Mouse (Mus musculus) kidney, embryonic 16.5 days (tissue): ENCODE measurements around the gene Xpo5. TPM values are rescaled to one million over a fixed set of nuclear protein-coding genes. Genes with fewer than 3 reads are reported as not detected.

Experiments
- ATAC-seq: fragments of 200-750 bp; cut with Nextera tagmentation; 2 replicates; pipeline ENCODE4 v1.8.0; 2017; ENCODE audit warnings: moderate TSS enrichment; ENCODE audit not compliant: low FRiP score, low TSS enrichment
- H3K27ac ChIP-seq: fragments of 300-500 bp; sonication (generic); 2 replicates; pipeline ENCODE4 v1.5.1; 2014; ENCODE audit warnings: low read length
- H3K27me3 ChIP-seq: fragments of 300-500 bp; sonication (generic); 2 replicates; pipeline ENCODE4 v1.6.1; 2014; ENCODE audit warnings: low read length, control low read depth, mixed read lengths; ENCODE audit not compliant: insufficient read depth
- H3K36me3 ChIP-seq: fragments of 300-500 bp; sonication (generic); 2 replicates; pipeline ENCODE4 v1.6.1; 2014; ENCODE audit warnings: low read length, control low read depth, mixed read lengths; ENCODE audit not compliant: insufficient read depth
- H3K4me1 ChIP-seq: fragments of 300-500 bp; sonication (generic); 2 replicates; pipeline ENCODE4 v1.6.1; 2014; ENCODE audit warnings: low read length, control low read depth, mixed read lengths; ENCODE audit not compliant: insufficient read depth
- H3K4me2 ChIP-seq: fragments of 300-500 bp; sonication (generic); replicated peaks from 2 replicates; pipeline ENCODE4 v1.6.1; 2014; ENCODE audit warnings: low read depth, low read length
- H3K4me3 ChIP-seq: fragments of 300-500 bp; sonication (generic); 2 replicates; pipeline ENCODE4 v1.5.1; 2014; ENCODE audit warnings: mild to moderate bottlenecking, low read length
- H3K9ac ChIP-seq: fragments of 300-500 bp; sonication (generic); replicated peaks from 2 replicates; pipeline ENCODE4 v1.6.1; 2014; ENCODE audit warnings: low read length
- H3K9me3 ChIP-seq: fragments of 300-500 bp; sonication (generic); 2 replicates; pipeline ENCODE4 v1.6.1; 2016; ENCODE audit warnings: low read length, control low read depth
- WGBS: fragments of 180-500 bp; shearing (Covaris S2); extraction: QIAGEN DNeasy Blood & Tissue Kit; methylation state at CpG from one replicate; pipeline ENCODE4 v1.1.7; 2014; 5-methylcytosine and 5-hydroxymethylcytosine counted together
- polyA plus RNA-seq: library from polyadenylated mRNA; unstranded; fragments of >200 nt; fragmentation: Nextera tagmentation; extraction: Ambion mirVana; gene quantifications from 2 replicates; pipeline ENCODE4 v1.2.1, GENCODE M21; 2015

Xpo5 gene
- polyA plus RNA-seq, 1 experiment from 2014 or later, result 45.5 TPM

DNA sequence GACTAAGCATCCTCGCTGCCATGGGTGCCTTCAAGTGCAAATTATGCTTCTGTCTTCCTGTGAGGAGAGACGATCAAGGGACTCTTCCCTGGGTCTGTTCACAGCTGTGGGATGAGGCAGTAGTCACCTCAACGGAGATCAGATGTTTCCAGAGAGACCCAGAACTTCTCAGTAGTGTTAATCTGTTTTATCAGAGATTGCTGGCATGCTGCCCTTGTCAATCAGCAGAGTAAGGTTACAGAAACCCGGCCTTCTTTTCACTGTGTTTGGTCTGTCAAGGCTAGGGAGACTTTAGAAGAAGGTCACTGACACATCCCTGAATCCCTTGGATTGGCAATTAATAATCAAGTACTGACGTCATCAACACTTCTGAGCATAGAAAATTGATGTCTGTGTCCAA lies 34.9 kb downstream of the Xpo5 start:
- no peak for ATAC-seq
- Histone ChIP-seq H3K9me3 (no peaks in the 10 kb centered on the region), H3K4me1 (no peaks in the 10 kb centered on the region), H3K36me3 (peaks cover 74% of the 10 kb centered on the region), H3K4me3 (no peak overlapping the region), H3K9ac (no peak overlapping the region), H3K27ac (no peak overlapping the region), H3K4me2 (no peak overlapping the region), H3K27me3 (no peaks in the 10 kb centered on the region)
- 82% methylated on average over 5 of the region's 5 CpGs for WGBS

DNA sequence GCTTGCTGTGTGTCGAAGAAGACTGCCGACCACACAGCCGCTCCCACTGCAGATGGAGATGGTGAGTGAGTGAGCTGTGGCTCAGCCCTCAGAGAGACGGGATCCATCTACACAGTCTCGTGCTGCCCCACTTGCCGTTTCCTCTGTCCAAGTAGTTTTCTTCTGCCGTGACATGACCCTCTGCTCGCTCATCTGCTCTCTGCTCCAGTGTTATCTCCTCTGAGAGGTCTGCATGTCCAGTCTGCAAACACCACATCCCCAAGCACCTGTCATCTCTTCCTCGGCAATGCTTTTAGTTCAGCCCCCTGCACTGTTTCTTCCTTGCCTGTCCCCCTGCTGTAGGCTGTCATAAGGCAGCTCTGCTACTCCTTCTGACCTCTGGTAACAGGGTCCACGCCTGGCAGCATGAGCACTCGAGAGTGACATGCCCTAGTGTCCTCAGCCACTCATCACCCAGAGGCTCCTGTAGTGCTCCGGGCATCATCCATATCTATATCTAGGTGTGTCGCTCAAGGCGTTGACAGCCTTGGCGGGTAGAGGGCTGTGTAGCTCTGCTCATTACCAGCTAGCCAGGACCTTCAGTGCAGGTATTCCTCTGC lies 37.0 kb downstream of the Xpo5 start:
- Histone ChIP-seq H3K4me3 (no peak overlapping the region), H3K9me3 (no peaks in the 10 kb centered on the region), H3K36me3 (peaks cover 81% of the 10 kb centered on the region), H3K4me1 (no peaks in the 10 kb centered on the region), H3K27me3 (no peaks in the 10 kb centered on the region), H3K9ac (no peak overlapping the region), H3K27ac (no peak overlapping the region), H3K4me2 (no peak overlapping the region)
- WGBS, result 90% methylated on average over 15 of the region's 15 CpGs
- no peak for ATAC-seq

DNA sequence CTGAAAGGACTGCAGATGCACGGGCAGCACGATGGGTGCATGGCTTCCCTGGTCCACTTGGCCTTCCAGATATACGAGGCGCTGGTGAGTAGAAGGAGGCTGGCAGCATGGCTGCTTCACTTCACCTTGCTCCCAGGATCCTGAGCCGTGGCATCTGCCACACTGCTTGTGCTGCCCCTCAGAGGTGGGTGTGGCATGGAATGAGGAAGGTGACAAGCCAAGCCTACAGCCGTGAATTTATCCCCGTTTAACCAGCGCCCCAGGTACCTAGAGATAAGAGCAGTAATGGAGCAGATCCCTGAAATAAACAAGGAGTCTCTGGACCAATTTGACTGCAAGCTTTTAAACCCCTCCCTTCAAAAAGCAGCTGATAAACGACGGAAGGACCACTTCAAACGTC lies 38.9 kb downstream of the Xpo5 start:
- 78% methylated on average over 11 of the region's 11 CpGs for WGBS
- no peaks in the 10 kb centered on the region for H3K9me3 ChIP-seq
- ATAC-seq, result no peak
- H3K36me3 ChIP-seq, result peaks cover 89% of the 10 kb centered on the region
- H3K27me3 ChIP-seq, result no peaks in the 10 kb centered on the region
- no peak overlapping the region for H3K9ac ChIP-seq
- no peak overlapping the region for H3K27ac ChIP-seq
- H3K4me1 ChIP-seq, result 0 out of 2 replicates have a peak, but pooled peaks cover 3% of the 10 kb centered on the region
- H3K4me3 ChIP-seq, result no peak overlapping the region
- no peak overlapping the region for H3K4me2 ChIP-seq

DNA sequence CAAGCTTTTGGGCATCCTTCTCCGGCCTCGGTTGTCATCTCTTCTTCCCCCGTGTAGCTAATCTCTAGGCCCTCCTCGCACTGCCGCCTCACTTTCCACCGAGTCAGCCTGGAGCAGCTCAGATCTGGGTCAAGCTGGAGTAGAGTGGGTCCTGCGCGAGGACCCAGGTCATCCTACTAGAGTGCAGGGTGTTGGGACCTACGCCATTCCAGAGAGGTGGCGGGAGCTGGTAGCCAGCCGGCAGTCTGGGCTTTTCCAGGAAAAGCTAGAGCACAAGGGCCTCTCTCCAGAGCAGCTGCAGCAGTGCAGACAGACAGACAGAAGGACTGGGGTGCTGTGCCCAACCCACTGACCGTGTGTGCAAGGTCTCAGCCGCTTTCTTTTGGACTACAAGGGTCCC lies 39.7 kb downstream of the Xpo5 start:
- no peak overlapping the region for H3K4me3 ChIP-seq
- H3K9me3 ChIP-seq, result no peaks in the 10 kb centered on the region
- H3K27ac ChIP-seq, result no peak overlapping the region
- H3K27me3 ChIP-seq, result no peaks in the 10 kb centered on the region
- ATAC-seq, result no peak
- H3K4me1 ChIP-seq, result peaks cover 10% of the 10 kb centered on the region
- no peak overlapping the region for H3K9ac ChIP-seq
- no peak overlapping the region for H3K4me2 ChIP-seq
- peaks cover 81% of the 10 kb centered on the region for H3K36me3 ChIP-seq
- WGBS, result 93% methylated on average over 13 of the region's 13 CpGs

DNA sequence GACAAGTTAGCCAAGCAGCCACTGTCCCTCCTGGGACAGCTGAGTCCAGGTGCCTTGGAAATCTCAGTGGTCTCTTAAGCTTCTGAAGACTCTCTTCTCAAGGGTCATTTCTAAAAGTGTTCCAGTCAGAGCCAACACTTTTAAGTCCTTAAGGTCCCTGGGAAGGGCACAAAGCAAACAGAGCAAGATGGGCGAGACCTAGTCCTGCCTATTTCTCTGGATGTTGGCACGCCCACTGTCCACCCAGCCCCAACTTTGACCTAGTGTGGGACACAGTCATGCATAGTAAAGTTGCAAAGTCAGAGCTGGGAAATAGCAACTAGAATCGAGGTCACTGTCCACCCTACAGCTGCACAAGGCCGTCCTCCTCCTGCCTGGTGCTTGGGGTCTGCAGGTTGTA lies 40.4 kb downstream of the Xpo5 start:
- peaks cover 77% of the 10 kb centered on the region for H3K36me3 ChIP-seq
- H3K27ac ChIP-seq, result no peak overlapping the region
- H3K27me3 ChIP-seq, result no peaks in the 10 kb centered on the region
- 76% methylated on average over 4 of the region's 4 CpGs for WGBS
- no peak overlapping the region for H3K4me2 ChIP-seq
- H3K9me3 ChIP-seq, result no peaks in the 10 kb centered on the region
- no peak overlapping the region for H3K9ac ChIP-seq
- no peak overlapping the region for H3K4me3 ChIP-seq
- peaks cover 10% of the 10 kb centered on the region for H3K4me1 ChIP-seq
- no peak for ATAC-seq

DNA sequence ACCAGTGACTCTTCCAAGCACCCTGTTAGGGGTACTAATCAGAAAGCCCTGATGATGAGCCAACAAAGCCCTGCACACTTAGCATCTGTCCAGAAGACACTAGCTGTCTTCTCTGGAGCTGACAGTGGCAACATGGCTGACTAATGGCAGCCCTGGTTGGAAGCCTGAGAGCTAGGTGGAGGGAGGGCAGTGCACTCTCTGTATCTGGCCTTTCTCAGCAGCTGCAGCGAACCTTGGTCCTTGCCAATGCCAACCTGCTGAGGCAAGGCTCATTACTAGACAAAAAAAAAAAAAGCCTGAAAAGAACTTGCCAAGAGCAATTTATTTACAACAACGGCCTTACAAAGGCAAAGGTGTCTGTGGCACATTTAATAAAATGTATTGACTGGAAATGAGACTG lies 41.0 kb downstream of the Xpo5 start:
- Histone ChIP-seq H3K9ac (no peak overlapping the region), H3K4me2 (no peak overlapping the region), H3K9me3 (no peaks in the 10 kb centered on the region), H3K4me1 (peaks cover 11% of the 10 kb centered on the region), H3K36me3 (peaks cover 71% of the 10 kb centered on the region), H3K27ac (no peak overlapping the region), H3K27me3 (no peaks in the 10 kb centered on the region), H3K4me3 (no peak overlapping the region)
- 77% methylated on average over 2 of the region's 2 CpGs for WGBS
- ATAC-seq, result no peak

DNA sequence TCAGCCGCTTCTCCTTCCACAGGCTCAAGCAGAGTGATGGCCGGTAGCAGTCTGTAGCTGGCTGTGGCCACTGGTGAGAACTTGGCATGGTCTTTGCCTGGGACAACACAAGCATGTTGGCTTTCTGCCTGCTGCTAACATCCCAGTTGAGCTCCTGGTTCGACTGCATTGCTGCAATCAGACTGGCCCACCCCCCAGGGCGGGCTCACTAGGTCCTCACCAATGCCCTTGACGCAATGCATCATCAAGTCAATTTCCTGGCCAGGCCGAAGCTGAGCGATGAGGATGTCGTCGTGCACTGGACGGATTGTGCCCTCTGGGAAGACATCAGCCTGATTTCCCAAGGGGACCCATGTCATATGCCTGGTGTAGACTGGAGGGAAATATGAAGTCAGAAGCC lies 42.0 kb downstream of the Xpo5 start:
- Histone ChIP-seq H3K4me1 (peaks cover 20% of the 10 kb centered on the region), H3K36me3 (peaks cover 63% of the 10 kb centered on the region), H3K9ac (no peak overlapping the region), H3K4me3 (no peak overlapping the region), H3K27ac (no peak overlapping the region), H3K27me3 (no peaks in the 10 kb centered on the region), H3K4me2 (no peak overlapping the region), H3K9me3 (no peaks in the 10 kb centered on the region)
- 69% methylated on average over 10 of the region's 10 CpGs for WGBS
- ATAC-seq, result no peak

DNA sequence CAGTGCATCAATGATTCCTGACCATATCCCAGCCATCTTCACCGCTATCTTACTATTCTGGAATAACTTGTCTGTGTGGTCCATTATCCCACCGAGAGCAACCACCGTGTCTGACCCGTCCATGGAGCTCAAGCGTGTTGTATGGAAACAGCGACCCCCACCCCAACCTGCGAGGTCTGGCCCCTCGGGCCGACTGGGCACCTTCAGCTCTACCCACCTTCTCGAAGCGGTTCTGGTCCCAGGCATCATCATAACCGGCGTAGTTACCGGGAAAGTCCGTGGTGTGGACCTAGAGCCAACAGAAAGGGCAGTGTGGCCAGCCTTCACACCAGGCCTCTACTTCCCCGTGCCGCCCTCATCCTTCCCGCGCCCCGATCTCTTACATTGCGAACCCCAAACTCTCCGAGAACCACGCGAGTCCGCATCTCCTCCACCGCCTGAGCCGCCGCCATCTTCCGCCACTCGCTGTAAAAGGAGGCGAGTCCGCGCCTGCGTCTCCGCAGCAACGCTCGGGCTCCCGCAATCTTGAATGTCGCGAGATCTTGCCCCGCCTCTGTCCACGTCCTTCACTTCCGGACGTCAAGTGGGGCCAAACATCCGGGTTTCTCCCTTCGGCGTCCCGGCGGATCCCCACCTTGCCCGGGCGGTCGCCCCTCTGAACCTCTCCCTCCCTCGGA lies 45.1 kb downstream of the Xpo5 start, which contains the start of the genes Polr1c and Yipf3:
TSS of gene Polr1c (minus strand) at position 543 of the 677 bp plus-strand sequence.
TSS of gene Yipf3 (plus strand) at position 569 of the 677 bp plus-strand sequence.
- Histone ChIP-seq H3K4me2 (peak within 1 kb of the TSS; percentile 89), H3K4me1 (peaks cover 21% of the 10 kb centered on the region), H3K27me3 (no peaks in the 10 kb centered on the region), H3K36me3 (peaks cover 66% of the 10 kb centered on the region), H3K9me3 (no peaks in the 10 kb centered on the region), H3K9ac (peak within 1 kb of the TSS; percentile 88), H3K27ac (peak within 1 kb of the TSS; percentile 51), H3K4me3 (peak within 1 kb of the TSS; percentile 77)
- WGBS, result under 1% methylated on average over 53 of the region's 53 CpGs
- peak; percentile 90 for ATAC-seq

DNA sequence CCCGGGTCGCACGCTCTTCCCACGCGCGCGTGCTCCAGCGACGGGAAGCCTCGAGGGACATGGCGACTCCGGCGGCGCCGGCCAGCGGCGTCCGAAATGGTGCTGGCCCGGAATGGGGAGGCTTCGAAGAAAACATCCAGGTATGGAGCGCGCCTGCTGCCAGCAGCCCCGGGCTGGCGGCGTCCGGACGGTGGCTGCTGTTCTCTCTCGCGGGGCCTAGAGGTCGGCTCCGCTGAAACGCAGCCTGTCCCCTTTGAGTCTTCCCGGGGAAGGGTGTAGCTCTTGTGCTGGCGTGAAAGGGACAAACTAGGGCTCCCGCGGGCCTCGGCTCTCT lies 45.6 kb downstream of the Xpo5 start:
- Histone ChIP-seq H3K4me2 (peak overlapping the region; percentile 89), H3K9me3 (no peaks in the 10 kb centered on the region), H3K4me3 (peak overlapping the region; percentile 77), H3K9ac (peak overlapping the region; percentile 88), H3K27ac (peak overlapping the region; percentile 51), H3K36me3 (peaks cover 61% of the 10 kb centered on the region), H3K27me3 (no peaks in the 10 kb centered on the region), H3K4me1 (peaks cover 25% of the 10 kb centered on the region)
- ATAC-seq, result peak; percentile 30; the same call in 1 of the 2 replicates
- under 1% methylated on average over 36 of the region's 37 CpGs for WGBS

DNA sequence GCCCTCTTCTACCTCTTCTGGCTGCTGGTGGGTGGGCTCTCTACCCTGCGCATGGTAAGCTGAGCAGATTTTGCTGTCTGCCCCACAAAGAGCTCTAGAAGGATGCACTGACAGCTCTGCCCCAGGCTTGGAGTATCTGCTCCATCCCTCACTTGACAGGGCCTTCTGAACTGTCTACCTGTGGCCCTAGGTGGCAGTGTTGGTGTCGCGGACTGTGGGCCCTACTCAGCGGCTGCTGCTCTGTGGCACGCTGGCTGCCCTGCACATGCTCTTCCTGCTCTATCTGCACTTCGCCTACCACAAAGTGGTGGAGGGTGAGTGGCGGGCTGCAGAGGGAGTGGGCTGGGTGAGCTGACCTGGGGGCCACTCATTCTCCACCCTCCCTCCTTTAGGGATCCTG lies 48.6 kb downstream of the Xpo5 start:
- H3K4me3 ChIP-seq, result no peak overlapping the region
- peaks cover 14% of the 10 kb centered on the region for H3K27me3 ChIP-seq
- no peak overlapping the region for H3K9ac ChIP-seq
- H3K27ac ChIP-seq, result no peak overlapping the region
- no peak for ATAC-seq
- WGBS, result 71% methylated on average over 7 of the region's 7 CpGs
- no peak overlapping the region for H3K4me2 ChIP-seq
- H3K4me1 ChIP-seq, result peaks cover 35% of the 10 kb centered on the region
- H3K9me3 ChIP-seq, result no peaks in the 10 kb centered on the region
- peaks cover 31% of the 10 kb centered on the region for H3K36me3 ChIP-seq
